Mouse (Mus musculus) megakaryocyte, embryonic 14.5 days (primary cell): ENCODE measurements around the gene Npepps.

Experiments
- FLI1 ChIP-seq: IDR thresholded peaks from 2 replicates; pipeline ENCODE4 v1.6.1; 2012; ENCODE audit warnings: low read length, inconsistent platforms, mixed read lengths
- GATA1 ChIP-seq: IDR thresholded peaks from 3 replicates; pipeline ENCODE4 v1.6.1; 2012; ENCODE audit warnings: mixed read lengths, low read length, inconsistent platforms, borderline replicate concordance

GRCm38 (mm10) chr11:97220211-97220610 lies 60.2 kb downstream of the Npepps start:
- TF ChIP-seq GATA1 (no peak), FLI1 (no peak)
